Mouse (Mus musculus) heart, postnatal 14 days (tissue): ENCODE measurements around the gene Cic. TPM values are rescaled to one million over a fixed set of nuclear protein-coding genes. Genes with fewer than 3 reads are reported as not detected.
A peak's percentile ranks its signal among the peaks of the same experiment; 100 is the strongest.
"Not testable (repeated sequence)": the region's sequence is repeated elsewhere in the genome, so short reads cannot be mapped to it uniquely, and the experiment has no call there.

ENCODE experiments used
- DNase-seq, 2 experiments: peaks; one replicate each; pipeline ENCODE4 v3.0.0; 2021 to 2022
- intact Hi-C: fragments of 180-260 bp; cut with DNase I; formaldehyde crosslinking; loops from one replicate; pipeline ENCODE4 v1.15.1; 2025
- microRNA-seq, 2 experiments: library from miRNA; unstranded; fragments of <30 nt; microRNA quantifications; one replicate each; pipeline ENCODE4 v1.2.0; 2021 to 2022
- total RNA-seq, 2 experiments: library from RNA; stranded (reverse); gene quantifications; 2 replicates each; pipeline ENCODE4 v1.2.3; 2021

Cic gene
- total RNA-seq, 2 experiments from 2014 or later, result 71.2 to 78.7 TPM

DNA sequence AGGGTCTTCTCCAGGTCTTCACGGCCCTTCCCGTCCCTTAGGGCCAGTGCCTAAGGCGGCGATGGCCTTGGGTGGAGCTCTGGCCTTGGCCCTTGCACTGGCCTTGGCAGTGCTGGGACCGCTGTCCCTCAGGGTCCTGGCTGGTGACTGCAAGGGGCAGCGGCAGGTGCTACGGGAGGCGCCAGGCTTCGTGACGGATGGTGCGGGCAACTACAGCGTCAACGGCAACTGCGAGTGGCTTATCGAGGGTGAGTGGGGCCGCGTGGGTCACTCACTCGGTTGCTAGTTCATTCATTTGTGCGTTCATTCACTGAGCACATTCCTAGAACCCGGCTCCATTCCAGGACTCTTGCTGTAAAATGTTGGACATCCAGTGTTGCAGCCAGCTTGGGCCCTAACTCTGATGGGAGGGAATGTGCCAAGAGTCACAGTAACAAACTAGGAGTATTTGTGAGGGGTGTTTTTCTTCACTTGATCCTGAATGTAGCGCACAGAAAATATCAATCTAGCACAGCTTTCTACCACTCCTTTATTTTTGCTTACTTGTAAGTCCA is 50.0 kb downstream of the Cic start:
- DNase-seq, result peak in 1 of 2 experiments; percentile 11
- intact Hi-C loops, result loop anchor here (2.0 to 10.0 kb wide), 3 partner anchors 35 to 343 kb away; partner anchors contain the start of gene Rabac1

DNA sequence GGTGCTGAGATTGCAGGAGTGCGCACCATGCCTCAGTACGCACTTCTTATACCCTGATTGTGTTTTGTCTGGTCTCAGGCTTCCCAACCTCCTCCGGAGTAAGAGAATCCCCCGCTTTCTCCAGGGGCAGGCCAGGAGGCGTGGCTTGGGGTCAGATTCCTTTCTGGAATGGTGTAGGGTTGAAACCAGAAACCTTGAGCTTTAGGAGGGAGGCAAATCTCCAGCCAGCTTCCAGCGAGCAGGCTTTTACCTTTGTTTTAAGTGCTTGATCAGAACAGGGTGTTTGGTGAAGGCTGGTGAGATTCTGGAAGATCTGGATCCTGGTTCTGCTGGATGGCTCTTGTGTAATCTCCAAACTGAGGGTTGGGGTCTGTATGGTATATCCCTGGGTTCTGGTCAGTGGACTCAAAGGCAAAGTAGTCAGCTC is 54.6 kb downstream of the Cic start:
- intact Hi-C loops, result no loop called here
- peak in 1 of 2 experiments; percentile 36 for DNase-seq

DNA sequence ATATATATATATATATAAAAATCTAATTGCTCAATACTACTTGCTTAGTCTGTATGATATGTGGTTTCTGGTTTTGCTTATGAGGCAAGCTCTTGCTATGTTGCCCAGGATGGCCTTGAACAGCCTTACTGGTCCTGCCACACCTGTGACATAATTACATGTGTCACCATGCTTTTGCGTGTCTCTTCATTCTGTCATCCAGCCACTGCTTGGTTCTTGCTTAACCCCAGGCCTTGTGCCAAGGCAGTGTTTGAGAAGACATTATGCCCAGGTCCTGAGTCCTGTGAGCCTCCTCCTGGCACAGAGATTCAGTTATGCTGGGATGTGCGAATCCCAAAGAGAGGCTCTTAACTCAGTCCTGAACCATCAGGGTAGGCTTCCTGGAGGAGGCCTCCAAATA is 55.7 kb downstream of the Cic start:
- intact Hi-C loops, result no loop called here
- no peak for DNase-seq

DNA sequence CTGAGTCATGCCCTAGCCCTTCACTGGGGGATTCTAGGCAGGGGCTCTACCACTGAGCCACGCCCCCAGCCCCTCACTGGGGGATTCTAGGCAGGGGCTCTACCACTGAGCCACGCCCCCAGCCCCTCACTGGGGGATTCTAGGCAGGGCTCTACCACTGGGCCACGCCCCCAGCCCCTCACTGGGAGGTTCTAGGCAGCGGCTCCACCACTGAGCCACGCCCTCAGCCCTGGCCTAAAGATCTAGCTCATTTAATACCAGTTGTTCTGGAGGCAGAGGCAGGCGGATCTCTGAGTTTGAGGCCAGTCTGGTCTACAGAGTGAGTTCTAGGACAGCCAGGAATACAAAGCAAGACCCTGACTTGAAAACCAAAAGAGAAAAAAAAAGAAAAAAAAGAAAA is 57.9 kb downstream of the Cic start:
- not testable (repeated sequence) for DNase-seq

DNA sequence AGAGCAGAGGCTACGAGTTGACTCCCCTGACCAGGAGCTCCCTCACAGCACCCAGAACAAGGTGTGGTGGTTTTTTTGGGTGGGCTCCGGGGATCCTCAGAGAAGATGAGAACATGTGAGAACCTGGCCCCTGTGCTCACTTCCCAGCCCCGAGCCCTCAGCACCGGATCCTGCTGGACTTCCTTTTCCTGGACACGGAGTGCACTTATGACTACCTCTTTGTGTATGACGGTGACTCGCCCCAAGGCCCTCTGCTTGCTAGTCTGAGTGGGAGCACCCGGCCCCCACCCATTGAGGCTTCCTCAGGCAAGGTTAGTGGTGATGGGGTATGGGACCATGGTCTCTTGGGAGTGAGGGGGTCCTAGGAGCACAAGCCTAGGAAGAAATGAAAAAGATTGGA is 58.7 kb downstream of the Cic start:
- intact Hi-C loops, result no loop called here
- DNase-seq, result no peak

More for the DNA sequence above, 57.9 kb downstream of the Cic start:
- intact Hi-C loops, result not testable (repeated sequence)

DNA sequence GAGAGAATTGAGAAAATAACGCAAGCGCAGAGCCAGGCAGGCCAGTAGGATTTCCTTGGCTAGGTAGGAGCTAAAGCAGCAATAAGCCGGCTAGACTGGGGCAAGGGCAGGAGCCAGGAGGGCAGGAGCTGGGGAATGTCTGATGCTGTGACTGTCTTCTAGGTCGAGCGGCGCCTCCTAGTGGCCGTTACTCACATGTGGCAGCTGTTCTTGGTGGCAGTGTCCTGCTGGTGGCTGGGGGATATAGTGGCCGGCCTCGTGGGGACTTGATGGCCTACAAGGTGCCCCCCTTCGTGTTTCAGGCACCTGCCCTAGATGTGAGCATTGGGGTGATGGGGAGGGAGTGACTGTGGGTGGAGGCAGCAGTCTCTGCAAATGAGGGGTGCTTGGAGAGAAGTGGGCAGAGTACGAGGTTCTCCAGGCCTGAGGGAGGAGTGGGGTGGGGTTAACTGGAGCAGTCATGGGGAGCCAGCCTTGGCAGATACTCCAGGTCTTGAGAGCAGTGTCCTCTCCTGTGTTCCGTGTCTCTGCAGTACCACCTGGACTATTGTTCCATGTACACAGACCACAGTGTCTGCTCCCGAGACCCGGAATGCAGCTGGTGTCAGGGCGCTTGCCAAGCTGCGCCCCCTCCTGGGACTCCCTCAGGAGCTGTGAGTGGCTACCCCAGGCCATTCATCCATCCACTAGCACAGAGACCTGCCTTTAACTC is 66.2 kb downstream of the Cic start:
- DNase-seq, result peak; percentile 74 to 81
- intact Hi-C loops, result loop anchor here (5.0 kb wide), 1 partner anchor 201 kb away; no protein-coding TSS in a partner anchor

DNA sequence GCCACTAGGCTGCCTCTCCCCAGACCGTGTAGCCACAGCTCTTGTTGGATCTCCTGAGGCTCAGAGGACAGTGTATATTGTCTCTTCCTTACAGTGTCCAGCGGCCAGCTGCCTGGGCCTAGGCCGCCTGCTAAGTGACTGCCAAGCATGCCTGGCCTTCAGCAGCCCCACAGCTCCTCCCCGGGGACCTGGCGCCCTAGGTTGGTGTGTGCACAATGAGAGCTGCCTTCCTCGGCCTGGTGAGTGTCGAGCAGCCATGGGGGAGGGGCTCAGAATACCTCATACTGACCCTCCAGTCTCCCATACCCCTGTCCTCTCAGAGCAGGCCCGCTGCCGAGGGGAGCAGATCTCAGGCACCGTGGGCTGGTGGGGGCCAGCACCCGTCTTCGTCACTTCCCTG is 67.0 kb downstream of the Cic start:
- no peak for DNase-seq
- intact Hi-C loops, result loop anchor here (5.0 kb wide), 1 partner anchor 202 kb away; no protein-coding TSS in a partner anchor

DNA sequence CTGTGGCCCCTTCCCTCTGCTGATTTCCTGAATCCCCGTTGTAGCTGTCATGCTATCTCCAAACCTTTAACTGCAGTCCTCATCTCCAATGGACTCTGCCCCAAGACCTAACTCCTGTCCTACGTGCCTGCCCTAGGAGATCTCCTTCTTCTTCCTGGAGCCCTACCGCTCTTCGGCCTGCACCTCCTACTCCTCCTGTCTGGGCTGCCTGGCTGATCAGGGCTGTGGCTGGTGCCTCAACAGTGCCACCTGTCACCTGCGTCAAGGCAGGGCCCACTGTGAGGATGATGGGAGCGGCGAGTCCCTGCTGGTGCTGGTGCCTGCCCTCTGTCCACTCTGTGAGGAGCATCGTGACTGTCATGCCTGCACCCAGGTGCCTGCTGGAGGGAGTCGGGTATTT is 71.8 kb downstream of the Cic start:
- intact Hi-C loops, result no loop called here
- no peak for DNase-seq

DNA sequence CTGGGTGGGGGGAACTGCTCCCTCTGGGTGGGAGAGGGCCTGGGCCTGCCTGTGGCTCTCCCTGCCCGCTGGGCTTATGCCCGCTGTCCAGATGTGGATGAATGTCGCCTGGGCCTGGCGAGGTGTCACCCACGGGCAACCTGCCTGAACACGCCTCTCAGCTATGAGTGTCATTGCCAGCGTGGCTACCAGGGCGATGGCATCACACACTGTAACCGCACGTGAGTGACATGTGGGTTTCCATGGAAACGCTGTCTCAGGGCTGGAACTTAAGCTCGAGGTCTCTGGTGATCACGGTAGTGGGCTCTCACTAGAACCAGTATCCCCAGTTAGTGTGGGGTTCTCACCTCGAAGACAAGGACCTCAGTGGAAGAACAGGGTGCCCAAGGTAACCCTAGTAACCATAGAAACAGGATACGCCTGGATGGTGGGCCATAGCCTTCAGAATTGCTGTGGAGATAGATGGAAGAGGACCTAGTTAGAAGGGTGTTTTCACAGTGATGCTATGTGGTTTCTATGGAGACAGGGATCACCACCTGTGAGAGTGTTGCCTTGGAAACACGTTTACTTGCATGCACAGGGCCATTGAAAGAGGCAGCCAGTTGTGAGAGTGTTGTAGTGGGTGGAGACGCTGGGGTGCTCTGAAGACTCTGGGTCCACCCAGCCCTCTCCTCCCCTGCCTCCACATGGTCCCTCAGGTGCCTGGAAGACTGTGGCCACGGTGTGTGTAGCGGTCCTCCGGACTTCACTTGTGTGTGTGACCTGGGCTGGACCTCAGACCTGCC is 73.7 kb downstream of the Cic start:
- intact Hi-C loops, result no loop called here
- no peak for DNase-seq

Small RNAs within 50 kb of the gene (microRNA-seq; reads per million reads assigned to microRNA genes)
- gene Mir7048, result 0 to 0.60 reads per million in 2 experiments

Other genes with a start within 250 kb of the Cic start
- 1 to 10 TPM; 5.8 to 7.6 TPM for gene Grik5, start 195.4 kb upstream of the Cic start, total RNA-seq
- 10 to 100 TPM; 10.5 to 11.2 TPM for gene Zfp574, start 195.1 kb upstream of the Cic start, total RNA-seq
- gene Pou2f2, start 88.0 kb upstream of the Cic start, total RNA-seq, result under 1 TPM; 0.44 to 0.60 TPM
- 10 to 100 TPM; 17.9 to 19.2 TPM for gene Dedd2, start 47.1 kb upstream of the Cic start, total RNA-seq
- 1 to 10 TPM; 8.0 to 9.1 TPM for gene Zfp526, start 46.3 kb upstream of the Cic start, total RNA-seq
- gene Gsk3a, start 29.9 kb upstream of the Cic start, total RNA-seq, result 10 to 100 TPM; 58.6 to 66.6 TPM
- 10 to 100 TPM; 32.8 to 33.2 TPM for gene Erf, start 16.9 kb upstream of the Cic start, total RNA-seq
- gene Pafah1b3, start 30.3 kb downstream of the Cic start, total RNA-seq, result 1 to 10 TPM; 5.1 to 5.6 TPM
- gene Prr19, start 33.7 kb downstream of the Cic start, total RNA-seq, result not detected
- not detected for gene Tmem145, start 38.4 kb downstream of the Cic start, total RNA-seq
- 10 to 100 TPM; 26.7 to 29.6 TPM for gene Megf8, start 49.5 kb downstream of the Cic start, total RNA-seq
- gene Cnfn, start 102.0 kb downstream of the Cic start, total RNA-seq, result not detected
- gene Lipe, start 131.0 kb downstream of the Cic start, total RNA-seq, result 10 to 100 TPM; 43.2 to 55.0 TPM
- not detected for gene Cxcl17, start 145.2 kb downstream of the Cic start, total RNA-seq
- gene Ceacam1, start 209.9 kb downstream of the Cic start, total RNA-seq, result 10 to 100 TPM; 14.3 to 17.4 TPM